Mouse (Mus musculus): ENCODE measurements at regions not wholly inside any gene's neighbourhood (a gene's known extent, or its start where the extent isn't known, plus 50 kb on each side); places are given as distances from the start of the nearest gene placed in this dataset.

DNA sequence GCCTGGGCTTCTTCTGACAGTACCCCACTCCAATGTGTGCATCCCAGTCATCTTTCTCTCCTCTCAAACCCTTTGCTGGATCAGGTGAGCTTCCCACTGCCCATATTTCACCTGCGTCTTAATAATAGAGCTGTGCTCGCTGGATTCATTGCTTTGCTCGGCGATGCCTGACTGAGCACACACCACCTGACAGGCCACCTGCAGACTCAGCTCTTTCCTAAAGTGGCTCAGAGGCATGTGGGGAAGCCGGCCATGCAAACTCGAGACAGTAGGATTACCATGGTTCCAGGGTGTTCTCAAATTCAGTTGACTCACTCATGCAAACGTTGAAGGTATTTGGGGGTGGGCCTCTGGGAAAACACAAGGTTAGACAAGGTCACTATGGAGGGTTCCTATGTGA, 131.8 kb upstream of the Sh3bp4 start:
- H3K9me3 ChIP-seq (replicated peaks) = no peaks in the 10 kb centered on the region
- H3K27me3 ChIP-seq = no peaks in the 10 kb centered on the region
- H3K9ac ChIP-seq = no peak overlapping the region
- WGBS = 63% methylated on average over 7 of the region's 7 CpGs
- no peak for ATAC-seq (ENCODE audit: low FRiP score)
- no peak overlapping the region; the same call in 1 of the 2 replicates for H3K27ac ChIP-seq
- H3K36me3 ChIP-seq = no peaks in the 10 kb centered on the region
- no peak overlapping the region for H3K4me2 ChIP-seq (replicated peaks)
- no peak overlapping the region for H3K4me3 ChIP-seq
- H3K4me1 ChIP-seq = peaks cover 28% of the 10 kb centered on the region

DNA sequence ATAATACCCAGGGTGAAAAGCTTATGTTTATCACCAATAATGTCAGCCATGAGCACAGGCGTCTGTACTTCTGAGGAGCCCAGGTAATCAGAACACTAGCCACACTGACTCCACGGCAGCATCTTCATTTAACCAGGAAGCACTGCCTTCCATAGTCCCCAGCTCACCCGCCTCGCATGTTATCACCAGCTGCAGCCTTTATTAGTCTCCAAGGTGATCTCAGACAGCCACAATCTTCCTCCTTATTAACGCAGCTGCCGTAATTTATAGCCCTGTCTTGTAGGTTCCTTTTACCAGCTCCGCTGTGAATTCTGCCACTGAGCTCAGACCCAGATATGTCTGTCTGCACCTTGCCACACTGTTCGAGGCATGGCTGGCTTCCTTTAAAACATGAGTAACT, 127.2 kb upstream of the Sh3bp4 start:
- no peak overlapping the region for H3K4me2 ChIP-seq (replicated peaks)
- H3K9ac ChIP-seq = no peak overlapping the region
- H3K27me3 ChIP-seq = no peaks in the 10 kb centered on the region
- peaks cover 13% of the 10 kb centered on the region for H3K4me1 ChIP-seq
- no peaks in the 10 kb centered on the region for H3K9me3 ChIP-seq (replicated peaks)
- ATAC-seq (ENCODE audit: low FRiP score) = peak; percentile 38; the same call in 1 of the 2 replicates
- no peaks in the 10 kb centered on the region for H3K36me3 ChIP-seq
- H3K27ac ChIP-seq = peak overlapping the region; percentile 58
- no peak overlapping the region for H3K4me3 ChIP-seq
- WGBS = 62% methylated on average over 8 of the region's 8 CpGs

DNA sequence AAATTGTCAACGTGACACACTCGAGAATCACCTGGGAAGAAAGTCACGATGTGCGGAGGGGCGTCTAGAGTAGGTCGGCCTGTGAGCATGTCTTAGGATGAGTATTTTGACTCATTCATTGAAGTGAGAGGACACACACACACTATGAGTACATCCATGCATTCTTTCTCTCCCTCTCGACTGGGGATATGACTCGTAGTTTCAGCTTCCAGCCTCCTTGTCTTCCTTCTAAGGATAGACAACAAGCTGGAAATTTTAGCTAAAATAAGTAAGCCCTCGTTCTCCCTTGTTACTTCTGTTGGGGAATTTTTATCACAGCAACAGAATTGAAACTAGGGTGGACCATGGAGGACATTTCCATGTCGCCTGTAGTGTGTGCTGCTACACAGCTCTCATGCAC, 124.3 kb upstream of the Sh3bp4 start:
- Histone ChIP-seq H3K4me2 (replicated peaks) (no peak overlapping the region), H3K36me3 (no peaks in the 10 kb centered on the region), H3K9ac (no peak overlapping the region), H3K4me1 (peaks cover 5% of the 10 kb centered on the region), H3K27ac (no peak overlapping the region), H3K27me3 (no peaks in the 10 kb centered on the region), H3K9me3 (replicated peaks) (peaks cover 10% of the 10 kb centered on the region), H3K4me3 (no peak overlapping the region)
- WGBS = 92% methylated on average over 10 of the region's 10 CpGs
- ATAC-seq (ENCODE audit: low FRiP score) = no peak

DNA sequence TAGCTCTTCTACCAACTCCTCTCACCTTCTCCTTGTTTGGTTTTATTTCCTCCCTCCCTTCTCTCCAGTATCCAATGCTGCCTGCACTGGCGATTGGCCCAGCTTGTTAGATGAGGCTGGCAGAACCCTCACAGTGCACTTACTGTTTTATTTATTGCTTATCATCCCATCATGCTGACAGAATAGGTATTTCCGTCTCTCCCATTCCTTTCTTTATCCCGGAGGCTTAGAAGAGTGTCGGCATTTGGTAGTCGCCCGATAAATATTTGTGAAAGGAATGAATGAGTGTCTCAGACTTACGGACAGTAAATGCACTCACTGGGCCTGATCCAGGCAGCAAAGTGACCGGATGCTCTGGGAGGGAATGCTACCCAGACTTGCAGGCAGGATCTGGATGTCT, 123.8 kb upstream of the Sh3bp4 start:
- no peak for ATAC-seq (ENCODE audit: low FRiP score)
- WGBS = 91% methylated on average over 8 of the region's 8 CpGs

DNA sequence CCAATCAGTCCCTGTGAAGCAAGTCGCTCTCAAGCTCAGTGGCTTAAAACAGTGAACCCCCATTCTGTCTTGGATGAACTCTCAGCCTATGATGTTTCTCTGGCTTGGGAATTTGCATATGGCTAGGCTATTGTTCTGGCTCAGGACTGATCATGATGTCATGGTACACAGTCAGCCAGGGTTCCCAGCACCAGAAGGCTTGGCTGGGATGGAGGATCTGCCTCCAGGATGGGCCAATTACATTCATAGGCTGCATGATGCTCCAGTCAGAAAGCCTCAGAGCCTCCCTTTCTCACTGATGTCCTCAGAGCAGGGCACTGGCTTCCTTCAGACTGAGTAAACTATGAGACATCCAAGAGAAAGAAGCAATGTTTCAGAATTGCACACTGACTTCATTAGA, 120.3 kb upstream of the Sh3bp4 start:
- Histone ChIP-seq H3K9ac (no peak overlapping the region), H3K36me3 (no peaks in the 10 kb centered on the region), H3K27ac (no peak overlapping the region), H3K4me1 (no peaks in the 10 kb centered on the region), H3K4me3 (no peak overlapping the region), H3K4me2 (replicated peaks) (no peak overlapping the region), H3K27me3 (no peaks in the 10 kb centered on the region), H3K9me3 (replicated peaks) (peaks cover 10% of the 10 kb centered on the region)
- 77% methylated on average over 1 of the region's 1 CpGs for WGBS
- ATAC-seq (ENCODE audit: low FRiP score) = no peak

More for the DNA sequence above, 123.8 kb upstream of the Sh3bp4 start:
- no peaks in the 10 kb centered on the region for H3K36me3 ChIP-seq
- H3K9me3 ChIP-seq (replicated peaks) = peaks cover 10% of the 10 kb centered on the region
- H3K9ac ChIP-seq = no peak overlapping the region
- H3K4me3 ChIP-seq = no peak overlapping the region
- H3K4me1 ChIP-seq = peaks cover 5% of the 10 kb centered on the region
- H3K4me2 ChIP-seq (replicated peaks) = no peak overlapping the region
- H3K27ac ChIP-seq = no peak overlapping the region
- no peaks in the 10 kb centered on the region for H3K27me3 ChIP-seq

DNA sequence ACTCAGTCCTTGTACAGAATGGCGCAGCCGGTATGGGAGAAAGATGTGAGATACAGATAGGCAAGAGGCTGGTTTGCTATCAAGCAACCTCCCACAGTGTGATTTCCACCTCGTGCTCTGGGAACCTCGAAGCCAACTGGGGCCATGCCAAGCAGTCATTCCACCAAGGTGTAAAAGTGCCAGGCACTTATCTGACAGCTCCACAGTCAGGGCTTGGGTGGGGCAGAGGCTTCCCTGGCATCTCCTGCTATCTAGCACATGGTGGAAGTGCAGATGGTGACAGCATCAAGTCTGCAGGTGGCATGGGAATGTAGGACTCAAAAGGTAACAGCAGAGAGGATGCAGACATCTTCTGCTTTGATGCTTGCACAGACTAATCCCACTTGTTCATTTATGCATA, 116.7 kb upstream of the Sh3bp4 start:
- Histone ChIP-seq H3K9me3 (replicated peaks) (peaks cover 7% of the 10 kb centered on the region), H3K4me2 (replicated peaks) (no peak overlapping the region), H3K36me3 (no peaks in the 10 kb centered on the region), H3K9ac (no peak overlapping the region), H3K27ac (no peak overlapping the region), H3K4me3 (no peak overlapping the region), H3K27me3 (no peaks in the 10 kb centered on the region), H3K4me1 (no peaks in the 10 kb centered on the region)
- ATAC-seq (ENCODE audit: low FRiP score) = no peak
- WGBS = 90% methylated on average over 4 of the region's 4 CpGs

DNA sequence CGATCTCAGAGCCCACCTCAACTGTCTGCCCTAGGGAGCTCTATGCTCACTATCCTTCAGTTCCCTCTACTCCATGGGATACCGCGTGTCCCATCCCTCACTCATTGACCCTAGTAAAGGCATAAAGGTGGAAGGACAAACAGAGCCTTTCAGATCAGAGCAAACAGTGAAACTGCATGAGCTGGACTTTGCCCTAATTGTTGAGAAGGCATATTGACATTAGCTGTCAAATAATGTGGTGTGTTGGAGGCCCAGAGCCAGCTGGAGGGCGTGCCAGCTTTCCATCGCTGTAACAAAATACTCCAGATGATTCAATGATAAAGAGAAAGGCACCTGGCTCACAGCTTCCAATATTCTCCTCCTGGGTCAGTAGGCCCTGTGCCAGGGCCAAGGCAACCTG, 115.4 kb upstream of the Sh3bp4 start:
- WGBS = 91% methylated on average over 5 of the region's 5 CpGs
- no peaks in the 10 kb centered on the region for H3K9me3 ChIP-seq (replicated peaks)
- H3K27me3 ChIP-seq = no peaks in the 10 kb centered on the region
- H3K9ac ChIP-seq = no peak overlapping the region
- no peak for ATAC-seq (ENCODE audit: low FRiP score)
- H3K27ac ChIP-seq = no peak overlapping the region
- H3K4me3 ChIP-seq = no peak overlapping the region
- H3K36me3 ChIP-seq = no peaks in the 10 kb centered on the region
- no peaks in the 10 kb centered on the region for H3K4me1 ChIP-seq
- H3K4me2 ChIP-seq (replicated peaks) = no peak overlapping the region

DNA sequence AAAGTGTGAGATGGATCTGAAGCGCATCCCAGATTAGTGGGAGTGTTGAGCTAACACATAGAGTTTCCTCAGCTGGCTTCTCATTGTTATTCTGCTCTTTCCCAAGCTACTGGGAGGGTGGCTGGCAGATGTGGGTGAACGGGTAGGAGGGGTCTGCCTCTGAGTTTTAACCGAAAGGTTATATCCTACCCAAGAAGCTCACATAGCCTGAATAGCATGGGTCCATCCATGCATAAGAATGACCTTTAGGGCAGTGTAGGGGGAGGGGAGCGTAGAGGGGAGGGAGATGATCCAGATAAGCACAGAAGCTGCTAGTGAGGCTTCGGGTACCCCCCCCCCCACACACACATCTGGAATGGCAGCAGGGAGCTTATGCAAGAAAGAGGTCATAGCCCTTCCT, 113.2 kb upstream of the Sh3bp4 start:
- no peak overlapping the region for H3K4me2 ChIP-seq (replicated peaks)
- no peak for ATAC-seq (ENCODE audit: low FRiP score)
- WGBS = 58% methylated on average over 5 of the region's 5 CpGs

DNA sequence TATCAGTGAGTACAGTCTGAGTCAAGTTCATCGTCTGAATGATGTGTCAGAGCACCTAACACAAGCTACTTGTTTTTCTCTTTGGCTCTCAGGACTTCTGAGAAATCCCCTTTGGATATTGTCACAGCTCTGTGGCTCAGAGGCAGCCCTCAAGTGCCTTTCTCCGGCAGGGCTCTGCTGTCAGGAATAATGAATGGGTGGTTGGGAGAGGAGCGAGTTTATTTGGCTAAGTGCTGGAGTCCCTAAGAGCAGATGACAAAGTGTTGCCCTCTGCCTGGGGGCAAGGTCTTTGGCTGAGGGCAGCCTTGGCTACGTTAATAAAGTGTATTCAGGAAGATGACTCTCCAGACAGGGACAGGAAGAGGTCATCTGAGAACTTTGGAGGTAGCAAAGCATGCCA, 110.5 kb upstream of the Sh3bp4 start:
- H3K27me3 ChIP-seq = no peaks in the 10 kb centered on the region
- no peak overlapping the region for H3K27ac ChIP-seq
- no peak overlapping the region for H3K9ac ChIP-seq
- no peak overlapping the region for H3K4me3 ChIP-seq
- H3K36me3 ChIP-seq = no peaks in the 10 kb centered on the region
- WGBS = 38% methylated on average over 4 of the region's 4 CpGs
- H3K4me1 ChIP-seq = peaks cover 5% of the 10 kb centered on the region; the same call in 1 of the 2 replicates
- no peak overlapping the region for H3K4me2 ChIP-seq (replicated peaks)
- no peak for ATAC-seq (ENCODE audit: low FRiP score)
- H3K9me3 ChIP-seq (replicated peaks) = no peaks in the 10 kb centered on the region

More for the DNA sequence above, 113.2 kb upstream of the Sh3bp4 start:
- Histone ChIP-seq H3K9ac (no peak overlapping the region), H3K27ac (no peak overlapping the region), H3K4me3 (no peak overlapping the region), H3K9me3 (replicated peaks) (no peaks in the 10 kb centered on the region), H3K27me3 (no peaks in the 10 kb centered on the region), H3K4me1 (peaks cover 5% of the 10 kb centered on the region; the same call in 1 of the 2 replicates), H3K36me3 (no peaks in the 10 kb centered on the region)

DNA sequence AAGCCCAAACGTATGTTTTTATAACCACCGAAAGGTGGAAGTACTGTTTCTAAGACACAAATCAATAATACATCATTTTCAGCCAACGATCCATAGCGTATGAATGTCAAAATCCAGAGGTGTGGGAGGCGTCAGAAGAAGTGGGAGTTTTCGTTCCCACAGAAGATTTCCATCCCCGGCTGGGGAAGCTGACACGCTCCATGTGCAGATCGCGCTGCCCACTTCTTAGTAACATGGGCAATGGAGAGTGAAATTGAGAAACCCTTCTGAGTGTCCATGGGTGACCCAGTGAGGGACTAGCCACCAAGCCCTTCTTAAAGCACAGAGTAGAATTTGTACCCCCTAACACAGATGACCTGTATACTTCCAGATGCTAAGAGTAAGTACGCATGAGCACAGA, 110.1 kb upstream of the Sh3bp4 start:
- no peaks in the 10 kb centered on the region for H3K27me3 ChIP-seq
- peaks cover 5% of the 10 kb centered on the region; the same call in 1 of the 2 replicates for H3K4me1 ChIP-seq
- H3K27ac ChIP-seq = no peak overlapping the region
- no peaks in the 10 kb centered on the region for H3K9me3 ChIP-seq (replicated peaks)
- H3K9ac ChIP-seq = no peak overlapping the region
- no peak overlapping the region for H3K4me2 ChIP-seq (replicated peaks)
- ATAC-seq (ENCODE audit: low FRiP score) = no peak
- WGBS = 85% methylated on average over 11 of the region's 11 CpGs
- H3K4me3 ChIP-seq = no peak overlapping the region
- no peaks in the 10 kb centered on the region for H3K36me3 ChIP-seq

DNA sequence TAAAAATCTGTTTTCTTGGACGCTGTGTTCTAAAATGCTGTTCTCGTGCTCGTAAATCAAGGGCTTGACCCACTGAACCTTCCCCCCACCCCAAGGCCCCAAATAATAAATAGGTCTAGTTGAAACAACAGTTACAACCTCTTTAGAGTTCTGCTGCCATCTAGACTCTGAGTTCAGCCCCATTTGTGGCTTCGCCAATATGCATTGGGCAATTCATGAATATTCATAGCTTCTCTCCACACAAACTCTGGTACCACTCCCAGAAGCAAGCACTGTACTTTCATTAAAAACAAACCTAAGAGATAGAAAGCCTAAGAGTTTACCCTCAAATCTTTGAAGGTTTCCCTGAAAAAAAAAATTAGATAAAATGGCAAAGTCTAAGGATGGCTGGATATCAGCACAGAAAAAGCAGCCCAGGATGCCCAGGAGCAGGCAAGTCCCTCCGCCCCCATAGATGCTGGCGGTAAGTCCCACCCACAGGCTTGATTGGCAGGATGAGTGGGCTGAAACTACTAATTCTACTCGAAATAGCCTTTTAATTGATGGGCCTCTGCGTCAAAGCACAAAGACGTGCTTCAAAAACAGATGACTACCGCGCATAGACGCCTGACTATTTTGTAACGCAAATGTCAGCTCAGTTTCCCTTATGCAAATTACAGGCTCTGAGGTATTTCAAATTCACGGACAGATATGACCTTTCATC, 106.0 kb upstream of the Sh3bp4 start:
- Histone ChIP-seq H3K4me3 (no peak overlapping the region), H3K9ac (no peak overlapping the region), H3K4me1 (peaks cover 5% of the 10 kb centered on the region; the same call in 1 of the 2 replicates), H3K9me3 (replicated peaks) (no peaks in the 10 kb centered on the region), H3K4me2 (replicated peaks) (no peak overlapping the region), H3K27ac (no peak overlapping the region), H3K27me3 (no peaks in the 10 kb centered on the region), H3K36me3 (no peaks in the 10 kb centered on the region)
- ATAC-seq (ENCODE audit: low FRiP score) = no peak
- 78% methylated on average over 14 of the region's 14 CpGs for WGBS

DNA sequence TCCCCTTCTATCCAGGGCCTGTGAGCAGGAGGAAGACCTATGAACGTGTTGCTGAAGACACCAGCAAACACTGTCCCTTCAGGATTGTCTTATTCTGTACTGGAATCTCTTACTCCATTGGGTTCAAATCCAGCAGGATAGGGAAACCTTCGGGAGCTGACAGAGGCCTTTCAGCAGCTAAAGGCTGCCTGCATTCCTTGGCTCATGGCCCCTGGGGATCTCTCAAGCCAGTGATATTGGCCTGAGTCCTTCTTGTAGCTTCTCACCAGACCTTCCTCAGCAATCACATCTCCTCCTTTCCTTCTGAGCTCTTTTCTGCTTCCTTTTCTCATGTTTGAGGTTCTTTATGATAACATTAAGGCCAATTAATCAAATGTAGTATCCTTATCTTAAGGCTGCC, 103.8 kb upstream of the Sh3bp4 start:
- H3K9ac ChIP-seq = no peak overlapping the region
- H3K4me2 ChIP-seq (replicated peaks) = no peak overlapping the region
- H3K36me3 ChIP-seq = no peaks in the 10 kb centered on the region
- no peak overlapping the region for H3K27ac ChIP-seq
- no peaks in the 10 kb centered on the region for H3K9me3 ChIP-seq (replicated peaks)
- ATAC-seq (ENCODE audit: low FRiP score) = no peak
- 86% methylated on average over 2 of the region's 2 CpGs for WGBS
- H3K4me3 ChIP-seq = no peak overlapping the region
- H3K27me3 ChIP-seq = no peaks in the 10 kb centered on the region
- peaks cover 4% of the 10 kb centered on the region; the same call in 1 of the 2 replicates for H3K4me1 ChIP-seq

DNA sequence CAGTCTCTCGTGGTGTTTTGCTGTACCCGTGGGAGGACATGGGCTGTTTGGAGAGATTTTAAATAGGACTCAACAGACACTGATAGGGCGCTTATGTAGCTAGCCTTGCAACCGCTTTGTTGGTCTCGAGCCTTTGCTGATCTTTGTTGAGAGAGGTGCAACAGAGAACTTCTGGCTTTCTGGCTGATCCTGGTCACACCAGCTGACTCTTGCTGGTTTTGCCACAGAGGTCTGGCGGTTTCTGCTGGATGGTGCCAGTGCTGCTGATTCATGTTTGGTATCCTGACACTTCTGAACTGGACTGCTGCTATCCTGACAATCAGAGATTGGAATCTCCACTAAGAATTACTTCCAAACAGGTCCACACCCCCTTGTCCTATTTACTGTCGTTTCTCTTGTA, 102.1 kb upstream of the Sh3bp4 start:
- no peaks in the 10 kb centered on the region for H3K9me3 ChIP-seq (replicated peaks)
- no peak overlapping the region for H3K9ac ChIP-seq
- no peaks in the 10 kb centered on the region for H3K27me3 ChIP-seq
- H3K27ac ChIP-seq = no peak overlapping the region
- no peaks in the 10 kb centered on the region for H3K36me3 ChIP-seq
- H3K4me2 ChIP-seq (replicated peaks) = no peak overlapping the region
- no peak overlapping the region for H3K4me3 ChIP-seq
- WGBS = 89% methylated on average over 7 of the region's 7 CpGs
- H3K4me1 ChIP-seq = no peaks in the 10 kb centered on the region
- no peak for ATAC-seq (ENCODE audit: low FRiP score)

Measured in hindbrain, embryonic 12.5 days (tissue).